Mouse (Mus musculus): Measurements from ENCODE around the gene Get4. TPM values are rescaled to one million over a fixed set of nuclear protein-coding genes. Genes with fewer than 3 reads are reported as not detected.

Get4 gene
- polyA plus RNA-seq, 1 experiment from 2014 or later = 114 TPM

- no peak for ATAC-seq
These were observed 37.8 kb upstream of the Get4 start for GRCm38 (mm10) chr5:139214298-139214697.

GRCm38 (mm10) chr5:139215184-139215583 is 36.9 kb upstream of the Get4 start:
- peaks cover 40% of the 10 kb centered on the region for H3K36me3 ChIP-seq (ENCODE audit: control insufficient read depth, insufficient read depth, low read length)
- H3K9ac ChIP-seq (ENCODE audit: low read length) = no peak overlapping the region
- no peak overlapping the region for H3K4me3 ChIP-seq (ENCODE audit: low read depth, low read length)
- H3K4me1 ChIP-seq (ENCODE audit: control insufficient read depth, insufficient read depth, low read length) = no peaks in the 10 kb centered on the region
- H3K9me3 ChIP-seq (replicated peaks; ENCODE audit: control insufficient read depth, low read length) = no peaks in the 10 kb centered on the region
- DNase-seq (ENCODE audit: low spot score) = no peak
- H3K27ac ChIP-seq (ENCODE audit: low read depth, low read length) = no peak overlapping the region
- H3K4me2 ChIP-seq (ENCODE audit: low read length) = no peak overlapping the region
- 91% methylated on average over 5 of the region's 5 CpGs for whole genome bisulfite sequencing
- no peaks in the 10 kb centered on the region for H3K27me3 ChIP-seq (replicated peaks; ENCODE audit: control insufficient read depth, insufficient read depth, low read length)
- no peak for ATAC-seq

More at GRCm38 (mm10) chr5:139214298-139214697, 37.8 kb upstream of the Get4 start:
- no peak overlapping the region for H3K4me3 ChIP-seq (ENCODE audit: low read depth, low read length)
- DNase-seq (ENCODE audit: low spot score) = no peak
- H3K4me2 ChIP-seq (ENCODE audit: low read length) = no peak overlapping the region
- H3K9me3 ChIP-seq (replicated peaks; ENCODE audit: control insufficient read depth, low read length) = no peaks in the 10 kb centered on the region
- no peaks in the 10 kb centered on the region for H3K4me1 ChIP-seq (ENCODE audit: control insufficient read depth, insufficient read depth, low read length)
- H3K9ac ChIP-seq (ENCODE audit: low read length) = no peak overlapping the region
- peaks cover 38% of the 10 kb centered on the region for H3K36me3 ChIP-seq (ENCODE audit: control insufficient read depth, insufficient read depth, low read length)
- no peak overlapping the region for H3K27ac ChIP-seq (ENCODE audit: low read depth, low read length)
- no peaks in the 10 kb centered on the region for H3K27me3 ChIP-seq (replicated peaks; ENCODE audit: control insufficient read depth, insufficient read depth, low read length)

- H3K9ac ChIP-seq (ENCODE audit: low read length) = no peak overlapping the region
- H3K27ac ChIP-seq (ENCODE audit: low read depth, low read length) = no peak overlapping the region
- H3K4me2 ChIP-seq (ENCODE audit: low read length) = no peak overlapping the region
- peaks cover 43% of the 10 kb centered on the region for H3K36me3 ChIP-seq (ENCODE audit: control insufficient read depth, insufficient read depth, low read length)
- no peak for ATAC-seq
- DNase-seq (ENCODE audit: low spot score) = no peak
- WGBS = 96% methylated on average over 2 of the region's 2 CpGs
- H3K4me3 ChIP-seq (ENCODE audit: low read depth, low read length) = no peak overlapping the region
- no peaks in the 10 kb centered on the region for H3K27me3 ChIP-seq (replicated peaks; ENCODE audit: control insufficient read depth, insufficient read depth, low read length)
- H3K4me1 ChIP-seq (ENCODE audit: control insufficient read depth, insufficient read depth, low read length) = no peaks in the 10 kb centered on the region
- no peaks in the 10 kb centered on the region for H3K9me3 ChIP-seq (replicated peaks; ENCODE audit: control insufficient read depth, low read length)
These were observed 36.0 kb upstream of the Get4 start for GRCm38 (mm10) chr5:139216121-139216520.

- Histone ChIP-seq H3K27ac (ENCODE audit: low read depth, low read length) (no peak overlapping the region), H3K9ac (ENCODE audit: low read length) (no peak overlapping the region), H3K9me3 (replicated peaks; ENCODE audit: control insufficient read depth, low read length) (no peaks in the 10 kb centered on the region), H3K27me3 (replicated peaks; ENCODE audit: control insufficient read depth, insufficient read depth, low read length) (no peaks in the 10 kb centered on the region), H3K4me3 (ENCODE audit: low read depth, low read length) (no peak overlapping the region), H3K4me2 (ENCODE audit: low read length) (no peak overlapping the region), H3K4me1 (ENCODE audit: control insufficient read depth, insufficient read depth, low read length) (no peaks in the 10 kb centered on the region), H3K36me3 (ENCODE audit: control insufficient read depth, insufficient read depth, low read length) (peaks cover 50% of the 10 kb centered on the region)
- ATAC-seq = no peak
- DNase-seq (ENCODE audit: low spot score) = no peak
- 87% methylated on average over 3 of the region's 3 CpGs for WGBS
These were observed 35.4 kb upstream of the Get4 start for GRCm38 (mm10) chr5:139216774-139217173.

- Histone ChIP-seq H3K4me3 (ENCODE audit: low read depth, low read length) (no peak overlapping the region), H3K36me3 (ENCODE audit: control insufficient read depth, insufficient read depth, low read length) (peaks cover 68% of the 10 kb centered on the region), H3K9me3 (replicated peaks; ENCODE audit: control insufficient read depth, low read length) (no peaks in the 10 kb centered on the region), H3K9ac (ENCODE audit: low read length) (no peak overlapping the region), H3K4me1 (ENCODE audit: control insufficient read depth, insufficient read depth, low read length) (no peaks in the 10 kb centered on the region), H3K27me3 (replicated peaks; ENCODE audit: control insufficient read depth, insufficient read depth, low read length) (no peaks in the 10 kb centered on the region), H3K4me2 (ENCODE audit: low read length) (no peak overlapping the region), H3K27ac (ENCODE audit: low read depth, low read length) (no peak overlapping the region)
- ATAC-seq (no peak), DNase-seq (ENCODE audit: low spot score) (no peak)
- WGBS = 87% methylated on average over 4 of the region's 4 CpGs
These were observed 32.1 kb upstream of the Get4 start for GRCm38 (mm10) chr5:139220006-139220515.

GRCm38 (mm10) chr5:139220610-139221009 is 31.5 kb upstream of the Get4 start:
- no peaks in the 10 kb centered on the region for H3K4me1 ChIP-seq (ENCODE audit: control insufficient read depth, insufficient read depth, low read length)
- H3K27ac ChIP-seq (ENCODE audit: low read depth, low read length) = no peak overlapping the region
- H3K4me2 ChIP-seq (ENCODE audit: low read length) = no peak overlapping the region
- H3K9me3 ChIP-seq (replicated peaks; ENCODE audit: control insufficient read depth, low read length) = no peaks in the 10 kb centered on the region
- peaks cover 69% of the 10 kb centered on the region for H3K36me3 ChIP-seq (ENCODE audit: control insufficient read depth, insufficient read depth, low read length)
- 96% methylated on average over 4 of the region's 4 CpGs for WGBS
- no peak overlapping the region for H3K4me3 ChIP-seq (ENCODE audit: low read depth, low read length)
- H3K27me3 ChIP-seq (replicated peaks; ENCODE audit: control insufficient read depth, insufficient read depth, low read length) = no peaks in the 10 kb centered on the region
- DNase-seq (ENCODE audit: low spot score) (no peak), ATAC-seq (no peak)
- no peak overlapping the region for H3K9ac ChIP-seq (ENCODE audit: low read length)

- no peak for DNase-seq (ENCODE audit: low spot score)
- 93% methylated on average over 10 of the region's 10 CpGs for WGBS
These were observed 28.8 kb upstream of the Get4 start for GRCm38 (mm10) chr5:139223331-139223730.

GRCm38 (mm10) chr5:139227236-139227635 is 24.9 kb upstream of the Get4 start:
- Histone ChIP-seq H3K27me3 (replicated peaks; ENCODE audit: control insufficient read depth, insufficient read depth, low read length) (no peaks in the 10 kb centered on the region), H3K4me1 (ENCODE audit: control insufficient read depth, insufficient read depth, low read length) (no peaks in the 10 kb centered on the region), H3K9ac (ENCODE audit: low read length) (no peak overlapping the region), H3K9me3 (replicated peaks; ENCODE audit: control insufficient read depth, low read length) (no peaks in the 10 kb centered on the region), H3K27ac (ENCODE audit: low read depth, low read length) (no peak overlapping the region), H3K4me2 (ENCODE audit: low read length) (no peak overlapping the region), H3K4me3 (ENCODE audit: low read depth, low read length) (no peak overlapping the region), H3K36me3 (ENCODE audit: control insufficient read depth, insufficient read depth, low read length) (peaks cover 93% of the 10 kb centered on the region)
- no peak for ATAC-seq
- WGBS = 96% methylated on average over 4 of the region's 4 CpGs
- no peak for DNase-seq (ENCODE audit: low spot score)

More at GRCm38 (mm10) chr5:139223331-139223730, 28.8 kb upstream of the Get4 start:
- H3K27ac ChIP-seq (ENCODE audit: low read depth, low read length) = no peak overlapping the region
- H3K9ac ChIP-seq (ENCODE audit: low read length) = no peak overlapping the region
- no peaks in the 10 kb centered on the region for H3K27me3 ChIP-seq (replicated peaks; ENCODE audit: control insufficient read depth, insufficient read depth, low read length)
- H3K9me3 ChIP-seq (replicated peaks; ENCODE audit: control insufficient read depth, low read length) = no peaks in the 10 kb centered on the region
- ATAC-seq = no peak
- H3K4me3 ChIP-seq (ENCODE audit: low read depth, low read length) = no peak overlapping the region
- H3K36me3 ChIP-seq (ENCODE audit: control insufficient read depth, insufficient read depth, low read length) = peaks cover 78% of the 10 kb centered on the region
- H3K4me2 ChIP-seq (ENCODE audit: low read length) = no peak overlapping the region
- H3K4me1 ChIP-seq (ENCODE audit: control insufficient read depth, insufficient read depth, low read length) = no peaks in the 10 kb centered on the region

- H3K36me3 ChIP-seq (ENCODE audit: control insufficient read depth, insufficient read depth, low read length) = peaks cover 92% of the 10 kb centered on the region
- no peak overlapping the region for H3K27ac ChIP-seq (ENCODE audit: low read depth, low read length)
- no peak overlapping the region for H3K4me3 ChIP-seq (ENCODE audit: low read depth, low read length)
- DNase-seq (ENCODE audit: low spot score) = no peak
- no peaks in the 10 kb centered on the region for H3K9me3 ChIP-seq (replicated peaks; ENCODE audit: control insufficient read depth, low read length)
- no peak for ATAC-seq
- no peaks in the 10 kb centered on the region for H3K4me1 ChIP-seq (ENCODE audit: control insufficient read depth, insufficient read depth, low read length)
- no peak overlapping the region for H3K9ac ChIP-seq (ENCODE audit: low read length)
- H3K4me2 ChIP-seq (ENCODE audit: low read length) = no peak overlapping the region
- 92% methylated on average over 2 of the region's 2 CpGs for WGBS
- H3K27me3 ChIP-seq (replicated peaks; ENCODE audit: control insufficient read depth, insufficient read depth, low read length) = no peaks in the 10 kb centered on the region
These were observed 24.5 kb upstream of the Get4 start for GRCm38 (mm10) chr5:139227645-139228044.
